1 mouse cellular context compared by ENCODE assay signal in genomic region chr14:61589288-61590065, GRCm38 (mm10).
TF ChIP-seq lines count a peak whose summit lies in the region.

No protein-coding gene starts in this region.

TF ChIP-seq in MEL, 35 proteins besides CTCF, POLR2A, EP300 and RAD21:
- TF ChIP-seq ZC3H11A (IDR thresholded peaks at IDR 0.05; ENCODE audit: low read depth, low read length) (0 out of 2 replicates have a peak, but pooled peaks have one; percentile 4), MXI1 (IDR thresholded peaks at IDR 0.05; ENCODE audit: low read depth, low read length) (no peak), ETS1 (IDR thresholded peaks at IDR 0.05; ENCODE audit: low read depth, low read length) (no peak), SIN3A (IDR thresholded peaks at IDR 0.05; ENCODE audit: low read length) (no peak), ZNF384 (IDR thresholded peaks at IDR 0.05; ENCODE audit: low read depth, low read length) (peak; percentile 61; the same call in 1 of the 2 replicates), TBP (IDR thresholded peaks at IDR 0.05; ENCODE audit: low read depth, low read length) (no peak), MYC (IDR thresholded peaks at IDR 0.05; ENCODE audit: low read depth, low read length) (0 out of 2 replicates have a peak, but pooled peaks have one; percentile 36), BHLHE40 (IDR thresholded peaks at IDR 0.05; ENCODE audit: borderline replicate concordance, low read depth, low read length) (no peak)
TF ChIP-seq in MEL: peak in this region for 3.
